Mouse (Mus musculus) heart, postnatal 0 days (tissue): ENCODE results near the gene Cdh22. TPM values are rescaled to one million over a fixed set of nuclear protein-coding genes. Genes with fewer than 3 reads are reported as not detected.

Experiments
- ATAC-seq: fragments of 200-750 bp; cut with Nextera tagmentation; 2 replicates; pipeline ENCODE4 v1.8.0; 2017; ENCODE audit warnings: low read depth, moderate number of reproducible peaks, moderate library complexity; ENCODE audit not compliant: insufficient read depth
- DNase-seq: peaks from one replicate; pipeline ENCODE4 v3.0.0-alpha.2; 2016; ENCODE audit warnings: low spot score
- H3K27ac ChIP-seq: fragments of 300-500 bp; sonication (generic); 2 replicates; pipeline ENCODE4 v1.5.1; 2014; ENCODE audit warnings: low read depth, mild to moderate bottlenecking
- H3K27me3 ChIP-seq: fragments of 300-500 bp; sonication (generic); 2 replicates; pipeline ENCODE4 v1.6.1; 2014; ENCODE audit warnings: low read length, mixed read lengths; ENCODE audit not compliant: control insufficient read depth, insufficient read depth
- H3K36me3 ChIP-seq: fragments of 300-500 bp; sonication (generic); replicated peaks from 2 replicates; pipeline ENCODE4 v1.6.1; 2014; ENCODE audit warnings: low read length, mixed read lengths; ENCODE audit not compliant: control insufficient read depth, insufficient read depth
- H3K4me1 ChIP-seq: fragments of 300-500 bp; sonication (generic); 2 replicates; pipeline ENCODE4 v1.6.1; 2014; ENCODE audit warnings: antibody characterized with exemption; ENCODE audit not compliant: control insufficient read depth, insufficient read depth
- H3K4me2 ChIP-seq: fragments of 300-500 bp; sonication (generic); 2 replicates; pipeline ENCODE4 v1.6.1; 2014; ENCODE audit warnings: low read depth, mild to moderate bottlenecking, low read length, moderate library complexity
- H3K4me3 ChIP-seq: fragments of 300-500 bp; sonication (generic); 2 replicates; pipeline ENCODE4 v1.5.1; 2014; ENCODE audit warnings: low read depth, low read length
- H3K9ac ChIP-seq: fragments of 300-500 bp; sonication (generic); replicated peaks from 2 replicates; pipeline ENCODE4 v1.6.1; 2014; ENCODE audit warnings: low read depth, low read length, mixed read lengths
- H3K9me3 ChIP-seq: fragments of 300-500 bp; sonication (generic); replicated peaks from 2 replicates; pipeline ENCODE4 v1.6.1; 2016; ENCODE audit warnings: low read length; ENCODE audit not compliant: control insufficient read depth
- CTCF ChIP-seq: IDR thresholded peaks from 2 replicates; pipeline ENCODE4 v1.5.1; 2016; ENCODE audit warnings: antibody characterized with exemption, control low read depth, low read depth
- EP300 ChIP-seq: IDR thresholded peaks from 2 replicates; pipeline ENCODE4 v1.6.1; 2016; ENCODE audit warnings: antibody characterized with exemption, low read depth
- WGBS: fragments of 180-500 bp; shearing (Covaris S2); extraction: QIAGEN DNeasy Blood & Tissue Kit; methylation state at CpG from one replicate; pipeline ENCODE4 v1.1.7; 2014; 5-methylcytosine and 5-hydroxymethylcytosine counted together
- polyA plus RNA-seq: library from polyadenylated mRNA; unstranded; fragments of >200 nt; fragmentation: Nextera tagmentation; extraction: Ambion mirVana; gene quantifications from 2 replicates; pipeline ENCODE4 v1.2.1, GENCODE M21; 2015
- total RNA-seq: library from RNA; depleted of rRNA; stranded (reverse); fragments of >200 nt; gene quantifications from 2 replicates; pipeline ENCODE4 v1.2.3, GENCODE M21; 2014; ENCODE audit warnings: low replicate concordance

Cdh22 gene
- total and polyA plus RNA-seq, 2 experiments from 2014 or later, result 0.04 to 0.05 TPM

DNA sequence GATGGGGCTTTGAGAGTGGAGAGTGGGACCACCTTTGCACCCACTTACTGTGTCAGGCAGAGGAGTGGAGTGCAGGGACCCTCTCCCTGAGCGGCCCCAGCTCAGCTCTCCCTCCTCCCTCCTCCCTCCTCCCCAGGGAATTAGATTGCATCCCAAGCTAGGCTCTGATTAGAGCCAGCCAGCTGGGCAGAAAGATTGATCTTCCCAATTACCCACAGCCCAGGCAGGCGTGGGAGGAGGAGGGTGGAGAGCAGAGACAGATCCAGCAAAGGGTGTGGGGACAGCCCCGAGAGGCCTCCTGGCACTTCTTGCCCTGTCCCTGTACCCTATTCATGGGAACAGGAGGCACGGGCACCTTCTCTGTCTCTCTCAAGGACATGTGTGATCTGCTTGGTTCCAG, 105.5 kb downstream of the Cdh22 start:
- TF ChIP-seq EP300 (no peak), CTCF (no peak)

GRCm38 (mm10) chr2:165126896-165127562, 107.6 kb downstream of the Cdh22 start:
- Histone ChIP-seq H3K4me2 (no peak overlapping the region), H3K27ac (no peak overlapping the region), H3K4me3 (no peak overlapping the region), H3K9me3 (no peaks in the 10 kb centered on the region), H3K9ac (no peak overlapping the region), H3K36me3 (no peaks in the 10 kb centered on the region), H3K4me1 (no peaks in the 10 kb centered on the region), H3K27me3 (peaks cover 32% of the 10 kb centered on the region)
- ATAC-seq (no peak), DNase-seq (no peak)
- no peak for TF ChIP-seq CTCF
- TF ChIP-seq EP300, result no peak
- 53% methylated on average over 10 of the region's 10 CpGs for WGBS

More for the DNA sequence above, 105.5 kb downstream of the Cdh22 start:
- no peak overlapping the region for H3K4me2 ChIP-seq
- no peak overlapping the region for H3K27ac ChIP-seq
- H3K36me3 ChIP-seq, result no peaks in the 10 kb centered on the region
- no peak overlapping the region for H3K9ac ChIP-seq
- H3K9me3 ChIP-seq, result no peaks in the 10 kb centered on the region
- H3K4me1 ChIP-seq, result no peaks in the 10 kb centered on the region
- no peak for DNase-seq
- 53% methylated on average over 4 of the region's 4 CpGs for WGBS
- no peak overlapping the region for H3K4me3 ChIP-seq
- no peak for ATAC-seq
- peaks cover 35% of the 10 kb centered on the region for H3K27me3 ChIP-seq

GRCm38 (mm10) chr2:165121206-165121840, 113.3 kb downstream of the Cdh22 start:
- ATAC-seq, result no peak

DNA sequence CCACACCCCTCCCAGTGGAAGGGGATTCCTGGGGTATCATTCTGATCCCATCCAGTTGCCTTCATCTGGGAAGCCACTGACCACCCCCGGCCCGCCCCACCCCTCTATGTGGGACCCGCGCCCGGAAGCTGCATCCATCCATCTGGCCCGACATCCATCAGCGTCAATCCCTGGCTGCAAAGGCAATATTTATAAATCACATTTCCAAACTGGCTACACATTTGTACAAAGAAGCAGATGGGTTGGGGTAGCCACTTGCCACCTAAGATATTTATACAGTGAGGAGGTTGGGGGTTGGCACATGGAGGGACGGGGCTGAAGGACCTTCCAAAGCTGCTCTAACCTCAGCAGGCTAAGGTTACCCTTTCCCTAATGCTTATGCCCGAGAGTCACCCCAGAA, 113.9 kb downstream of the Cdh22 start:
- Histone ChIP-seq H3K4me1 (no peaks in the 10 kb centered on the region), H3K4me3 (no peak overlapping the region), H3K9ac (no peak overlapping the region), H3K36me3 (no peaks in the 10 kb centered on the region), H3K27ac (no peak overlapping the region), H3K9me3 (no peaks in the 10 kb centered on the region), H3K27me3 (peaks cover 68% of the 10 kb centered on the region), H3K4me2 (no peak overlapping the region)
- DNase-seq, result no peak
- 73% methylated on average over 9 of the region's 9 CpGs for WGBS
- TF ChIP-seq EP300 (no peak), CTCF (no peak)
- ATAC-seq, result no peak

More at GRCm38 (mm10) chr2:165121206-165121840, 113.3 kb downstream of the Cdh22 start:
- no peaks in the 10 kb centered on the region for H3K36me3 ChIP-seq
- peaks cover 66% of the 10 kb centered on the region for H3K27me3 ChIP-seq
- H3K4me1 ChIP-seq, result no peaks in the 10 kb centered on the region
- TF ChIP-seq CTCF (no peak), EP300 (no peak)
- H3K4me3 ChIP-seq, result no peak overlapping the region
- no peaks in the 10 kb centered on the region for H3K9me3 ChIP-seq
- no peak overlapping the region for H3K9ac ChIP-seq
- DNase-seq, result no peak
- no peak overlapping the region for H3K4me2 ChIP-seq
- 23% methylated on average over 10 of the region's 10 CpGs for WGBS
- no peak overlapping the region for H3K27ac ChIP-seq

GRCm38 (mm10) chr2:165113733-165114132, 120.9 kb downstream of the Cdh22 start:
- TF ChIP-seq EP300, result no peak
- no peak for TF ChIP-seq CTCF
- Histone ChIP-seq H3K27ac (no peak overlapping the region), H3K4me3 (no peak overlapping the region), H3K27me3 (peaks cover 98% of the 10 kb centered on the region), H3K36me3 (no peaks in the 10 kb centered on the region), H3K4me2 (no peak overlapping the region), H3K9me3 (no peaks in the 10 kb centered on the region), H3K9ac (no peak overlapping the region), H3K4me1 (no peaks in the 10 kb centered on the region)
- DNase-seq (no peak), ATAC-seq (0 out of 2 replicates have a peak, but pooled peaks have one; percentile 9)
- 26% methylated on average over 11 of the region's 11 CpGs for WGBS
